Mouse (Mus musculus) kidney, postnatal 14 days (tissue): ENCODE results near the gene Gga1.

Experiments used
- DNase-seq: peaks from one replicate; pipeline ENCODE4 v3.0.0; 2022; ENCODE audit warnings: mixed read lengths

Gga1 gene

GRCm38 (mm10) chr15:78876991-78877809 lies at the start of gene Gga1:
Gga1 (plus strand) TSS chr15:78877190.
- peak; percentile 97 for DNase-seq

DNA sequence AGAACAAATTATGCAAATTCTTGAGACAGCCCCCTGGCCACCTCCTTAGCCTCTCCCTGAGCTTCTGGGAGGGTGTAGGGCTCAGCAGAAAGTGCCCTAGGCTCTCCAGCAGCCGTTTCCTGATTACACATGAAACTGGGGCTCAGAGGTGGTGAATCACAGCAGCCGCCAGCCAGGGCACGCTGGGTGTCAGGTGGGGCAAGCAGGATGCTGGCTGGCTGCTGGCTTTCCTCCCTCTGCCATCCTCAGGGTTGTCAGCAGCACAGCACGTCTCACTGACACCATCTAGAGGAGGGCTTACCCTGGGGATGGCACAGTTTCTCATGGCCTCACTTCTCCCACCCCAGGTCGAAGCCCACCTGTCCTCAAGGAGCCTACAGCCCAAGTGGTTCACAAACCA lies 48.7 kb upstream of the Gga1 start:
- no peak for DNase-seq

GRCm38 (mm10) chr15:78829636-78830035 lies 47.4 kb upstream of the Gga1 start:
- DNase-seq: no peak

DNA sequence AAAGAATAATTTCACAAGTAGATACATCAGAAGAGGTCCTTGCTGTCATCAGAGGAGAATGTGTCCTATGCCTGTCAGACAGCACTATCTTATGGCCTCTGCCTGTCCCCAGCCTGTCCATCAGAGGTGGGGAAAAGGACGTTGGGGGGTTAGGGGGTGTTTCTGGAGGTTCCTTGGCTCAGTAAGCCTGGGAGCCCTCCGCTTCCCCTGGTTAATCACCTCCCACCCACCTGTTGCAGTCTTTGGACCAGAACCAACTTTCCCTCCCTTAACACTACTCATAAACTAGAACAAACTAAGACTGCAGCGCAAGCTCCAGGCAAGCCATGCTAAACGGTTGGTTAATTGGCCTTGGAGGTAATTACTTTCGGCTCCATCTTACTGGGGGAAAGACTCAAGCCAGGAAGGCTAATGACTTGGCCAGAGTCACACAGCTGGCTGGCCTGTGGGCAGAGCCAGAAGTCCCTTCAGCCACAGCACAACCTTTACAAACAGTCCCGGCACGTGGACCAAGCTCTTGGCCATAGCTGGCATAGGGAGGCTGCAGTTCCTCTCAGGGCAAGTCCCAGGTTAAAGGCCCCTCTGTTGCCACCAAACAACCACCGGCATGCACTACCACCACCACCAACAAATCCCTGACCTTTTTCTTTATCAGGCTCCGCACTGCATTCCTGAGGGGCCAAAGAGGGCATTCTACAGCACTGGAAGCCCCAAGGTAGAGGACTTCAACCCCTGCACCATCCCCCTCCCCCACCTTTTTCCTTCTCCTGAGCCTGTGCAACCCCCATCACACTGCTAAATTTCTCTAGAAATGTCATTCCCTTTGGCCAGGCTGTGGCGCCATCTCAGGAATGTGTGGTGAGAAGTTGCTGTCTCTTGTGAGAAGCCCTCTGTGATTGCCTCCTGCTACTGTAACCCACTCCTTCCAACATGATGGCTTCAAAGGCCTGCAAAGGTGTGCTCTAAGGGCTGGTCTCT lies 46.0 kb upstream of the Gga1 start:
- no peak for DNase-seq

DNA sequence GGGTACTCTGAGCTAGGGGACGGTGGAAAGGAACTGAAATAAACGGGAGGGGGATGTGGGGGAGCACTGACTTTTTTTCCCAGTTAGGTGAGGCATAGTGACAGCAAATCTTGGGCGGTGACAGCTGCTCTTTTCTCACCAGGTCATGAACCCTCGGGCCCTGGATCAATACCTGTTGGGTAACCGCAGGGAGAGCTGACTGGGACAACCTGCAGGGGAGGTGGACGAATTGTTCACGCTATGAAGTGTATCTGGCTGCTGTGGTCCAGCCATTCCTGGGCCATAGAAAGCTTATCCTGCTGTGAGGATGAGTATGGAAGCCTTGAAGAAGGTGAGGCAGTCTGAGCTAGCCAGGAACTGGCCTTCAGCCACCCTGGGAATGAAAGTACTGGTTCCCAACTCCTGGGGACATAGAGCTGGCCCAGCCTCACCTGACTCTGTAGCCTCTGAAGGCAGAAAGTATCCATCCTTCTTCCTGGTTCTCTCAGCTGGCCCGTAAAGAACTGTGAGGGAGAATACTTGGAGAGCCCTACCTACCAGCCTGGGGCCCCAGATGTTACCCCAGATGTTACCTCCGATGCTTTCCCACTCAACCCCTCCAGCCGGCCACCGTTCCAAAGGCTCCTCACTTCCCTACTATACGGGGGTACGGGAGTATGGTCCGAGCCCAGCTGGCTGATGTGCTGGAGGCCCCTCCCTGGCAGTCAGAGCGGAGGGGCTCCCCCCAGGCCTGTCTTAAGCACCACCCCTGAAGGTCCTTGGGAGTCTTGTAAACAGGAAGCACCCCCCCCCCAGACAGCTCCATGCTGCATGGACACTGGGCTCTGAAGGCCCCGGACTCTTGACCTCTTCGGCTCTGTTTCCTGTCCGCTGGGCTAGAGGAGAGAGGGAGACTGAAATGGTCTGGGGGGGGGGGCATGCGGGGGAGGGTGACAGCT lies 45.0 kb upstream of the Gga1 start:
- peak; percentile 88 for DNase-seq

DNA sequence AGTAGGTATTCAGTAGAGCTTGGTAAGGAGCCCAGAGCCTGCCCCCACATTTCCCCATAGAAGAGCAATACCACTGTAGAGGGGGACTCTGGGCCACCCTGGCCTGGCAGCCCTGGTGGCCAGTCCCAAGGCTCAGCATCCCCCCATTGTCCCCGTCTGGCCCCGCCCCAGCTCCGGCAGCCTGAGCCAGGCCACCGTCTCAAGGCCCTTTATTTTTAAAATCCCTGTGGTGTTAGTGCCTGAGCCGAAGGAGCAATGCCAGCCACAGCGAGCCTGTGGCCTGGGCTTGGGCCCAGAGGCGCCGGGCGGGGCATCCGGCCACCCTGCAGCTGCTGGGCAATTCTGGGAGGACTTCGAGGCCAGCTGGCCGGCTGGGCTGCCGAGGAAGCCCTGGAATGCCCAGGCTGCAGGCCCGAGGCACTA lies 44.3 kb upstream of the Gga1 start:
- peak; percentile 89 for DNase-seq

- DNase-seq: no peak
These were observed 43.4 kb upstream of the Gga1 start for GRCm38 (mm10) chr15:78833582-78833981.

- DNase-seq: peak; percentile 80
These were observed 42.6 kb upstream of the Gga1 start for GRCm38 (mm10) chr15:78834233-78835005.

- peak; percentile 82 for DNase-seq
These were observed 41.5 kb upstream of the Gga1 start for GRCm38 (mm10) chr15:78835200-78836085.

DNA sequence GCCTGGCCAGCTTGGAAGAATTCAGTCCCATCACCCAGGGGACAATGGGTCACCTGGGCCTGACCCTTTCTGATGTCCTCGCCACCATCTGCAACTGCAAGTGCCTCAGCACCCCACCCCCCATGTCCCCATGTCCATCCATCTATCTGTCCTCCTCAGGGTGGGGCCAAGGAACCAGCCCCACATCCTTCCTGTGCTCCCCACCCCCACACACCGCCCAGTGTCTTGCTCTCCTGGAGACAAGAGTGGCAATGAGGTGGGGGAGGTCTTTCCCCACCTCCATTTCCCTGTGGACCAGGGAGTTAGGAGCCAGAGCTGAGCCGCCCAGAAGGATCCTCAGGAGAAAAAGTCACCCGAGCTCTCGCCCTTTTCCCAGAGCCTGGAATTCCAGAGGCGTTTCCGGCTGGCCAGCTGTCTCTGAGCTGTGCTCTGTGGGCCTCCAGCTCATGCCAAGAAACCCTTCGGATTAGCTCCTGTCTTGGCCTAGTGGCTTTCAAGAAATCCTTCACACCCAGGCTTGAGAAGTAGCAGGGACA lies 40.8 kb upstream of the Gga1 start:
- peak; percentile 87 for DNase-seq

- DNase-seq: no peak
These were observed 37.2 kb upstream of the Gga1 start for GRCm38 (mm10) chr15:78839744-78840143.

- no peak for DNase-seq
These were observed 36.7 kb upstream of the Gga1 start for GRCm38 (mm10) chr15:78840241-78840640.

DNA sequence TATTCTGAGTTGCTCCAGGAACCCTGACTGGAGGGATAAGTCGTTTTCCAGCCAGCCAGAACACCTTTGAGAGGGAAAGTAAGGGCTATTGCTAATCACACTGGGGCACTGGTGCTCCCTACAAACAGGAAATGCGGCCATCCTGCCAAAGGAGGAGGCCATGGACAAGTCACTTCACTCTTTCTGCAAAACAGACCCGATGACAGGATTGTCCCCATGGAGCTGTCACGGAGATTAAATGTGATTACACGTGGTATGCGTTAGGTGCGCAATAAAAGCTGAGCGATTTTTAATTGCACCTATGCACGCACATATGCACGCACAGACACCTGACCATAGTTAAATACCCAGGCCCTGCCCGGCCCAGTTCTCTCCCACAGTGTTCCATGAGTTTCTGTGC lies 36.2 kb upstream of the Gga1 start:
- DNase-seq: no peak

DNA sequence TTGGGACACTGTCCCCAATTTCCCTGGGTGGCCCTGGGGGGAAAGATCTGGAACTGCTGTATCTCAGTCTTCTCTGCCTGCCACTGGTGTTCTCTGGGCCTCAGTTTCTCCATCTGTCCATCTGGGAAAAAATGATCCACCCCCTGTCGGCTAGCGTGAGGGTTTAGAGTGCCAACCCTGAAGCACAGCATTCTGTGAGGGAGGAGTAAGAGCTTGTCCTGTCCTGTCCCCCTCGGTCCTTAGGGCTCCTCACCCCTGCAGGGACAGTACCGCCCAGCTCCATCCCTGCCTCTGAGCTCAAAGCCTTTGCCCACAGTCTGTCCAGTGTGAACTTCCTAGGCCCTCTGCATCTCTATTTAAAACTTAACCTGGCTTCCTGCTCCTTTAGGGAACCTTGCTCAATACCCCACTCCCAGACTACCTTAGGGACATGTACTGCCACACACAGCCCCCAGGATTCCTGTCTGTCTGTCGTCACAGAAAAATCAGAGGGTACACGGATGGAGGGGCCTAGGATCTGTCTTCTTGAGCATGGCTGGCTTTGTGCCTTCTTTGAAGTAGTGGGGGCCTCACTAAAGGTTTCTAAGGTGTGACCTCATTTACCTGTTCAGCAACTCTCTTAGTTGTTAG lies 35.7 kb upstream of the Gga1 start:
- DNase-seq: no peak

GRCm38 (mm10) chr15:78842371-78843163 lies 34.4 kb upstream of the Gga1 start, which contains the start of gene Cdc42ep1:
Cdc42ep1 (plus strand) TSS chr15:78842624.
- DNase-seq: peak; percentile 88

GRCm38 (mm10) chr15:78843581-78844469 lies 33.2 kb upstream of the Gga1 start:
- DNase-seq: peak; percentile 53

DNA sequence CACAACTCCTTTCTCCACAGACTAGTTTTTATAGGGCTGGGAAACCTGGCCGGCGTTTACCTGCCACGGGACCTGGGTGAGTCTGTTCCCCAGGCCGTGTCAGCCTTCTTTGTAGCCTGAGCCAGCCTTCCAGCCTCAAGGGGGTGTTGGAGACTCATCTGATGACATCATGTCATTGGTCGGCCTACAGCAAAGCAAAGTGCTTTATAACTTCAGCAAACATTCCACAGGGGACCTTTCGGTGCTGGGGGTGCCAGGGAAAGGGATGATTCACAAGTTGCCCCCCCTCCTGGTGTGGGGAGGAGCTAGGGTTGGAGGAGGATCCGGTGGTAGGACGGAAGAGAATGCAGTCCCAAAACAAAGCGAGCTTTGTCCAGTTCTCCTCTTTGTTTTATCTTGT lies 32.2 kb upstream of the Gga1 start:
- peak; percentile 79 for DNase-seq

DNA sequence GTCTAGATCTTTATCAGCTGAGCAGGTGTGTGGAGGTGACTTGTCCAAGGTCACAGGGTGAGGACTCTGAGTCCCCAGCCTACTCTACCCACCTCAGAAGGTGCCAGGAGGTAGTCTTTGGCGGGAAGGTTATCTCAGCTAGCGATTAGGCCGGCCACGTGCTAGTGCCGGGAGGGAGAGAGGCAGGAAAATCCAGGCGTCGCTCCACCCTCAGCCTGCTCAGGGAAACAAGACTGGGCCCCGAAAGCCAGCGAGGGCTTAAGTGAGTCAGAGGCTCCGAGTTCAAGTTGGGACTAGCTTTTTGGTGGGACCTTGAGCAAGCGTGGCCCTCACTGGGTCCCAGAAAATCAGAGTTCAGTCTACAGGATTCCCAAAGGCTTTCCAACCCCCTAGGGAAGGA lies 31.7 kb upstream of the Gga1 start:
- DNase-seq: no peak
